Mouse (Mus musculus) retina, postnatal 7 days (tissue): Measurements from ENCODE around the gene Krt87.

Experiments
- DNase-seq: peaks from one replicate; pipeline ENCODE4 v3.0.0-alpha.2; 2012; ENCODE audit warnings: low read depth, low spot score

Krt87 gene

DNA sequence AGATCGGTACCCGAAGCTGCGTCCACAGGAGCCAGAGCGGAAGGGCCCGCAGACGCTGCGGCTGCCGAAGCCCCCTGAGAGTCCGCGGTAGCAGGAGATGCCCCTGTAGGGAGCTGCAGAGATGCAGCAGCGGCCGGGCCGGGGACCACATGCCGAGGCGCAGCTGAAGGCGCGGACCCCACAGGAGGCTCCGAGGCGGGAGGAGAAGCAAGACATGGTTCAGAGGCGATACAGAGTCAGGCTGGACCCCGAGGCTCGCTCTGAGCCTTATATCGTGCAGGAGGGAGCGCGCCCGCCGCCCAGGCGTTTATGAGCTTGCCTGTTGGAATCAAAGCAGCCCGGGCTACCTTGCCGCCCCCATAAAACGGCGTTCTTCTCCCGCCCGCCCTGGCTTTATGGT is at the start of gene Krt87:
Gene Krt87 (minus strand): TSS at position 250 of the 400 bp plus-strand sequence.
- DNase-seq, result no peak

DNA sequence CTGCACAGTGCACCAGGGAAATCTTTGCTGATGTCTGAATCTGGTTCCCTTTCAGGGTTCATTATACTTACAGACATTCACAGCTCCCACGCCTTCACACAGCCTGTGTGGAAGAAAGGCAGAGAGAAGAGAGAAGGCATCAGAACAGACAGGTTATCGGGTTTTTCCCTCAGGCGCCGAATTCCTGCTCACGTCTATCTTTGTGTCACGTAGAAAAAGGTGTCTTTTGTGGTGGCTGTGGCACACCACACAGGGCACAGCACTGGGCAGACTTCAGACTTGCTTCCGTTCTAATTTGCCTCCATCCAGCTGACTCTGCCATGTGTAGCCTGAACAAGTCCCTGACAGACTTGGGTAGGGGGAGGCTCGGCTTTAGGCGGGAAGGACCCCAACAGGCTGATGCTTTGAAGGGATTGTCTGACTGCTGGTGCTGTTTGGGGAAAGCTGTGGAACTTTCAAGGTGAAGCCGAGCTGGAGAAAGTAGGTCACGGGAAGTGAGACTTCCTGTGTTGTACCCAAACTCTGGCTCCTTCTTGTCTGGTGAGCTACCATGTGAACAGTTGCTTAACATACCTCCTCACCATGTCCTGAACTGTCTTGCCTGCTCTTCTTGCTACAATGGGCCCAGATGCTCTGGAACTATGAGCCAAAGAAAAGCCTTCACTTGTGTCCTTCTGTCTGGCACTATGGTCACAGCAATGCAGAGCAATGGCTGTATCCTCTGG is 47.5 kb upstream of the Krt87 start:
- DNase-seq, result no peak

DNA sequence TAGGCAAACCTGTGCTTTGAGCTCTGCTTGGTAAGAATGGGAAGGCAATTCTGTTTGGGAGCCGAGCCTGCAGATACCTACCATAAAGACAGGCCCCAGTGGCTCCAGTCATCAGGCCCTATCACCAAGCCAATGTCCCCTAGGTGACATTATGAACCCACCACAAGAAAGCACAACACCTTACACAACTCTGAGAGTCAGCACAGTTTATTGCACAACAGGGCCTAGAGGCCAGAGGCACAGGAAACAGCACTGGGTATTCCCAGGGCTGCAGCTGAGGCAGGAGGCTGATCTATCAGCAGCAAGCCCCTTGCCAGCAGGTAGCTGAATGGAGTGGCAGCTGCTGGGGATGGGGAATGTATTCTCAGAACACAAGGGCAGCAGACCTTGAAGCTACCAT is 46.3 kb upstream of the Krt87 start:
- no peak for DNase-seq

DNA sequence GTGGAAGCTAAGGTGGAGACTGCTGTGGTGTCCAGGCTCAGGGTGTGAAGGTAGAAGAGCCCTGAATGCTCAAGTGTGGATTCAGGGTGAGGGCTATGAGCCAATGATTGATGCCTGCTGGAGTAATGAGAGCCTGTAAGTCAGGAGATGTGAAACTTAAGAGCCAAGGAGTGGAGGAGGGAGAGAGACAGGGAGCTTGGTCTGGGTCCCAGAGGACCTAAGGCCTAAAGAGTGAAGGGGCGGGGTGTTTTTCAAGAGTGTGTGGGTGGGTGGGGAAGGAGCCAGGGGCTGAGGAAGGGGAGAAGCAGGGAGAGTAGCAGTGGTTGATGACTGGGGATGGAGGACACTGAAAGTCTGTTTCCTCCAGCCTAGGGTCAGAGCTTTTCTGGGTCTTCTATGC is 45.0 kb upstream of the Krt87 start:
- no peak for DNase-seq

DNA sequence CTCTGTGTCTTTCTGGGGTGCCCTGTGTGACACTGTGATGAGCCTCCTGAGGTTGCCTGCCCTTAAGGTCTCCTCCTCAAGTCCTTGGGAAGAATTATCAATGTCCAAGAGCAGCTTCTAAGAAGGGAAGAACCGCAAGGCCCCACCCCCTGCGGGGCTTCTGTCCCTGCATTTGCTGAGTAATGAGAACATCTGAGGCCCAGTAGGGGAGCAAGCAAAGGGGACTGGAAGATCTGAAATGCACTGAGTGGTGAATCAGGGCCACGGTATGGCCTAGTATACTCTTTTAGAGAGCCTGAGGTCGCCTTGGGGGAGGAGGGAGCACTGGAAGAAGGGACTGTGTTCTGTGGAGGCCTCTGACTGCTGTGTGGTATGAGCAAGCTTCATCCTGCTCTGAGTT is 43.5 kb upstream of the Krt87 start:
- no peak for DNase-seq

DNA sequence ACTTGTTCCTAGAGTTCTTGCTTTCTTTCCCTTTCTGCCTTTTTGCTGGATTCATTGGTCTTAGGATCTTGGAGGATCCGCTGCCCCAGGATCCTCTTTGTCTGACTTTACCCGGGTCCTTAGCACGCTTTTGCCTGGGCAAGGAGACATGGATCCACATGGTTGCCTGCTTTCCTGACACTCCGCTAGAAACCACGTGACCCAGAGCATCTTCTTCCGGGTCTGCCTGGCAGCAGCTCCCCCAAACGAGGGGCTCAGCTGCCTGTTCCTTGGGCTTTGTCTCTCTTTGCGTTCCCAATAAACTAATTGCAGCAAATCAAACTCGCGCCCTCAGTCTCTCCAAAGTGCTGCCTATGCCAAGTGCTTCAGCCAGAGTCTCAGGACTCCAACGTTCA is 41.1 kb upstream of the Krt87 start:
- no peak for DNase-seq

DNA sequence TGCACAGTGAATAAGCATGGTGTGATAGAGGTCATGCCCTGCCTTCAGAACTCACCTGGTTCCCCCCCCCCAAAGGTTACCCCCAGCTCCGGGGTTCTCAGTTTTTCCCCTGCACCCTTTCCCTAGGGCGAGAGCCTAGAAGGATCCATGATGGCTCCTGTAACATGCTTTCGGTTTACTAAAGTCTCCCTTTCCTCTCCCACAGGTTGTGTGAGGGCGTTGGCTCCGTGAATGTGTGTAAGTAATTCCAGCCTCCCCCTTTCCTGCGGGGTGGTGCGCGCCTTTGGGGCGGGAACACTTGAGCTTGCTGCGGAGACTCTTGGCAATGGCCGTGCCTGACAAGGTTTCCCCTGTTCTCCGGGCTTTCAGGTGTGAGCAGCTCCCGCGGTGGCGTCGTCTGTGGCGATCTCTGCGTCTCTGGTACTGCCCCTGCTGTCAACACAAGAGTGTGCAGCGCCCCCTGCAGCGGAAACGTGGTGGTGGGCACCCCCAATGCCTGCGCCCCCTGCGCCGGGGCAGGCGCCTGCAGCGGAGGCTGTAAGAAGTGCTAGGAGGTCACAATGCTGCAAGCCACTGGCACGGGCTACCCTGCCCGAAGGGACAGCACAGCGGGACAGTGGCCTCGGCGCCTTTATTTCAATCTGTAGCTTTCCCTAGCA is 40.5 kb upstream of the Krt87 start:
- DNase-seq, result no peak

DNA sequence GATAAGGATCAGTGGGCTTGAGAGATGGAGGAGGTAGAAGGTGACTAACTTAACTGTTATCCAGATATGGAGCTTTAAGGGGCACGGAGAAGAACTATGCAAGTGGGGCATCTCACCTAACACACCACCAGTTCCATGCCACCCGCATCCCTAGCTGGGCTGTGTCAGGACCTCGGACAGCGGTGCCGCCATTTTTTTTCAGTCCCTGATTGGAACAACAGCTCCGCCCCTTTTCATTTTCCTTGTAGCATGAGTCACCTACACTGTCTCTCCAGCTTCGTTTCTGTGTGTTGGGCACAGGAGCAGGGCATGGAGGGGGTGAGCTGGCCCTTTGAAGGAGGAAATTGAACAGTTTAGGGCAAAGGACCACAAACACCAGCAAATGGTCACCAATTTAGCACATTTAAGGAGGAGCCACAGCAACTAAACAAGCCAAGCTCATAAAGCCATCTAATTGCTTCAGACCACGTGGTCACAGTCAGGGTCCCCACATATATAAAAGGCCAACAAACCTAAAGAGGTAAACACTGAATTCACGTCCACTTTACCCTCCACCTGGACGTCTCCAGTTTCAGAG is 34.4 kb upstream of the Krt87 start, which contains the start of gene Krt86:
Gene Krt86 (plus strand): TSS at position 527 of the 577 bp plus-strand sequence.
- DNase-seq, result no peak

DNA sequence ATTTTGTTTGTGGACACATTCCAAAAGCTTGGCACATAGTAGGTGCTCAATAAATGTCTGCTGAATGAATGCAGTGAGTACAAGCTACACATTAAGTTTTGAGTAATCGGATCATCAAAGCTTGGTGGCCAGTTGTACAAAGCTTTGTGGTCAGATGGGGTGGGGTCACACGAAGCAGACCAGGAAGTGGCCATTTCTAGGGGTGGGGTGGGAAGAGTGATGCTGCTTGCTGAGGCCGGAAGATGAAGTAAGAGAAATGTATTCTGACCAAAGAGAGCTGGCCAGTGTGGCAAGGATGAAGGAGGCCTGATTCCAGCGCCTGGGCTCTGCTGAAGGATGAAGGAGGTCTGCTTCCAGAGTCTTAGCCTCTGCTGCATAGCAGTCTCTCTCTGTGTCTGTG is 30.5 kb upstream of the Krt87 start:
- no peak for DNase-seq

DNA sequence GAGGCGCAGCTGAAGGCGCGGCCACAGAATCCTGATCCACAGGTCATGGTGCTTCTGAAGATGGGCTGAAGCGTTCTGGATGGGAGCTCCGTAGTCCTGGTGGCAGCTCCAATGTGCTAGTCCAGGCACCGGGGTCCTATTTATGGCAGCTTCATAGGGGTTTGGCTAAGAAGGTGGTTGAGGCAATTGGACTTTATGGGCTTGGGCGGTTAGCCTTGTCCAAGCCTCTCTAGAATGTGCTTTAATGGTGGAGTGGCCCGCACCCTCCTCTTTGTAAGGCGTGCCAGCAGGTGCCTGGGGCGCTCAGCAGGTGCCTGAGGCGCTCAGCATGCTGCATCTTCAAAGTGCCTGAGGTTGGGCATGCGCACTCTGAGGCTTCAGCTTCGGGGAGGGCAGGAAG is 25.0 kb upstream of the Krt87 start, which contains the start of gene Krt81:
Gene Krt81 (minus strand): TSS at position 101 of the 400 bp plus-strand sequence.
- DNase-seq, result no peak

DNA sequence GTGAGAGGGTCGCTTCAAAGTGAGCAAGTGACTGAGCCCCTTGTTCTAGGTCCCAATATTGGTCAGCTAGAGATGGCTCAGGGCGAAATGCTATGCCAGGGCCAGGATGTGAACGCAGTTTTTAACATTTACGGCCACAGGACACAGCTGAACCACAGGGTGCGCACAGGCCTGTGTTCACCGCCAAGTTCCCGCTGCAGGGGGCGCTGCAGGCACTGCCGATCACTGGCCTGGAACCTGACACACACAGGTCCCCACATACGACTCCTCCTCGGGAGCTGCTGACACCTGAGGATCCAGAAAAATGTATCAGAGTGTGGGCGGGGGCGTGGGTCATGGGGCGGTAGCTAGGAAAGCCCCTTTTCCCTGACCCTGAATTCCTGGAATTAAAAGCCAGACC is 20.7 kb upstream of the Krt87 start:
- no peak for DNase-seq

DNA sequence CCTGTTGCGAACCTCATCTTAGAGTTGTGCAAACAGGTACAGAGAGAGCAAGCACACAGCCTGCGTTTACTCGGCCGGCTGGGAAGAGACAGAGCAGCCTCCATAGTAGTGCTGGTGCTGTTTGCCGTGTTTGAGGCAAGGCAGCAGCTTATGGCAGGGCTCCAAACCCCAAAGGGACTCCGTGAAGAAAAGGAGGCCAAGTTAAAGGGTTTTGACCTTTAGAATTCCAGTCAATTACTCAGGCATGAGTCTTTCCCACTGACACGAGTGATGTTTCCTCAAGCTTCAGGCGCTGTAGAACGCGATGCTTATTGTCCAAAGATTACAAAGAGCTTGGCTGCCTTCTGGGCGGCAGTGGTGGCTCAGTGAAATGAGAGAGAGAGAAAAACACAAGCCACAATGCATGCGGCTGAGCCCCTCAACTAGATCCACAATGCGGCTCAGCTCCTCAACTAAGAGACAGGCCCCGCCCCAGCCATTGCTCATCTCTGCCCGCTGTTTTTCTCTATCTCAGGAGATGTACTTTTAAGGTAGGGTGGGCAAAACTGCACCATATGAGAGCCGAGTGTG is 19.8 kb upstream of the Krt87 start:
- no peak for DNase-seq

DNA sequence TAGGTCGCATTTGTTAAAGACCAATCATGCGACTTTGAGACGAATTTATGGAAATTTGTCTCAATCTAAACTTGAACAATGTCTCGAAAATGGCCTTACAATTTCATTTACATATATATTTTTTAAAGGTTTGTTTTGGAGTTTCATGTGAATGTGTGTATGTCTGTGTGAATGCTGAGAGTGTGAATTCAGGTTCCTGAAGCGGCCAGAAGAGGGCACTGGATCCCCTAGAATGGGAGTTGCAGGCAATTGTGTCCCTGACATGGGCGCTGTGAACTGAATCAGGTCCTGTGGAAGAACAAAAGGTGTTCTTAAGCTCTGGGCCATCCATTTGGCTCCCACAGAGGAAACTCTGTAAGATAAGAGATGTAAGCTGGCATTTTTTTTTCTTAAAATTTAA is 17.3 kb upstream of the Krt87 start:
- no peak for DNase-seq

DNA sequence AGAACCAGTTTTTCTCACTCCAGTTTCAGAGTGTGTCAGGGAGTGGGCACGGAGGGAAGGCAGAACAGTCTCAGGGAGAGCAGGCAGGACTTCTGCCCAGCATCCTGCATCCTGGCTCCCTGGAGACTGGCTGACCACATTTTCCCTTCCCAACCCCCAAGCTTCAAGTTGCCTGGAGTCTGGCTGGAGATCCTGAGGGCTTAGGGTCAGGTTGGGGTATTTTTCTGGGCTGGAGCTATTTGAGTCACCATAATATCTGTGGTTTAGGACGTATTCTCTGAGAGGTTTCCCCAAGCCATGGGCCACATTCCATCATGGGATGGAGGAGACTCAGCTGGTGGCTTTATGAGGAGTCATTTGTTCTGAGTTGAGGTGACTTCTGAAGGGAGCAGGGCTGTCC is 16.7 kb upstream of the Krt87 start:
- DNase-seq, result no peak

DNA sequence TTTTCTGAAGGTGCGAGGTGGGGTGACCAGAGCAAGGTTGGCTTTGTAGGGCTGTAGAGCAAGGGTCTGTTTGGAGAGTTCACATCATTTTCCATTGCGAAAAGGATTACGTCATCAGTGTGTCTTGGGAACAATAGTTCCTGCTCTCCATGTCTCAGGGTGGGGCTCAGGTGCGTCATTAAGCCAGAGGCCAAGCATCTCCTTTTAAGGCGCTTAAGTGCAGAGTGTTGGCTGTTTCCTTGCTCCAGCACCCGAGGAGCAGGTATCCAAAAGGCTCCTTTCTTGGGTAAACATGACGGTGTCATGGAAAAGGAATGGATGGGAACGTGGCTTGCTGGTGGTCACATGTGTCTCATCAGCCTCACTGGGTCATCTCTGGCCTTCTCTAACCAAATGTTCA is 16.2 kb upstream of the Krt87 start:
- DNase-seq, result no peak

DNA sequence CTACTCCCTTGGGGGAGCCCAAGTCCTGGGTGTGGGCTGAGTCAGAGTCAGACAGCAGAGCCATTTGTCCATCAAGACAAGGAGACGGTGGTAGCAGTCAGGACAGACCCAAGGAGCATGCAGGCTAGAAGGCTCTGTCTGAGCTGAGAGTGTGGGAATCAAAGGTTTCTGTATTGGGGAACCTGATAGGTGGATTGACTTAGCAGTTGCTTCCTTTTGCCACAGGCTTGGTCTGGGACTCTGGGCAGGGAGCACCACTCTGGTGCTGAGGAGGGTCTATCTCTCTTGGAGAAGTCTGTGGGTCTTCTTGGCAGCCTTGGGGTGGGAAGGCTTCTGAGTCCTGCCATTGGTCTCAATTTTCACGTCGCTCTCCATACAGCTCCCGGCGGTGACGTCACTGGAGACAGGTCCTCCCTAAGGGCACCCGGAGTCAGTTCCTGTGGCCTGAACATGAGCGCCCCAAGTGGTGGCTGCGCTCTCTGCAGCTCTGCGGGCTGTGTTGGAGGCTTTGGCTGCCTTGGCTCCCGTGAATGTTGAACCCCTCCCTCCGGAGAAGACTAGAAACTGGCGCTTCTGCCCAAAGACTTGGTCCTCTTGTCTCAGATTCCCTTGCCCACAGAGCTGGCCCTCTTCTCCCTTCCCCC is 14.6 kb upstream of the Krt87 start:
- DNase-seq, result peak; percentile 57

DNA sequence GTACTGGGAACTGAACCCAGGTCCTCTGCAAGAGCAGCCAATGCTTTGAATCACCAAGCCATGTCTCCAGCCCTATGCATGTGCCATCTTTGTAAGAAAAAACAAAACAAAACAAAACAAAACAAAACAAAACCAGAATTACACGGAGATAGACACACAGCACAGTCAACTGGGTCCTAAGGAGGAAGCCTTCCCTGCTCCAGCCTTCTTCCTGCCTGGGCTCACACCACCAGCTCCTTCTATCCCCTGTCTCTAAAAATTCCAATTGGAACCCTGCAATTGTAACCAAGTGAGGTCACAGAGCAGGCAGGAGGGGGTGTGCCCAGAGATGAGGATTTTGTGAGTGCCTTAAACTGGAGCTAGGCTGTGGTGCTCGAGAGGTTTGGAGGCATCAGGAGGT is 8.8 kb upstream of the Krt87 start, which contains the start of gene Krt88:
Gene Krt88 (plus strand): TSS at position 301 of the 400 bp plus-strand sequence.
- no peak for DNase-seq

DNA sequence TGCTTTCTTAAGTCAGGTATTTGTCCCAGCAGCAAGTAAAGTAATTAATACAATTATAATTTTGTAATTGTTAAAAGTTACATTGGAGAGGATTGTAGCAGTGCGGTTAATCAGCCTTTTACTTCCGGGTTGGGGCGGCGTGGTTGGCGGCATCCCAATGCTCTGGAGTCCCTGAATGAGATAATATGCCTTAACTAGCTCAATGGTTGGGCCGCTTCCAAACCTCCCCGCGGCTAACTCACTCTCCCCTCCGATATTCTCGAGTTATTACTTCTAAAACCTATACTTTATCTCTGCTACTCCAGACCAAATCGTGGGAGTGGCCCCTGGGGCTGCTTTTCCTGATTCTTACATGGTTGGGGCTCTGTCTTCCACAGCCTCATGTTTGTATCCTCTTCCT is 8.0 kb upstream of the Krt87 start:
- no peak for DNase-seq

DNA sequence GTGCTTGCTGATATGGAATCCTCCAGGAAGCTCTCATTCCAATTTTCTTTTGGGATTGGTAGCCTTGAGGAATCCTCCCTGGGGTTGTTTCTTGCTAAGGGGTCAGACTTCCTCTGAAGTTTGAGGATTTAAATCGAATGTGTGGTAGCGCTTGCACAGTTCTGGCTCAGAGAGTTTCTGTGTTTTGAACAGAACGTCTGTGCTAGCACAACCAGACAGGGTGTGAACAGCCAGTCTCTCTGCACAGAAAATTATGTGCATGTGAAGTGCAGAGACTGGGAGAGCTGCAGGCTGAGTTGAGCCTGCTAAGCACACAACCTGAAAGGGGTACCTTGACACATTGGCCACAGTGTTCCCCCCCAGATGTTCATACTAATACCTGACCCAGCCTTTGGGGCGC is 2.2 kb upstream of the Krt87 start:
- no peak for DNase-seq

DNA sequence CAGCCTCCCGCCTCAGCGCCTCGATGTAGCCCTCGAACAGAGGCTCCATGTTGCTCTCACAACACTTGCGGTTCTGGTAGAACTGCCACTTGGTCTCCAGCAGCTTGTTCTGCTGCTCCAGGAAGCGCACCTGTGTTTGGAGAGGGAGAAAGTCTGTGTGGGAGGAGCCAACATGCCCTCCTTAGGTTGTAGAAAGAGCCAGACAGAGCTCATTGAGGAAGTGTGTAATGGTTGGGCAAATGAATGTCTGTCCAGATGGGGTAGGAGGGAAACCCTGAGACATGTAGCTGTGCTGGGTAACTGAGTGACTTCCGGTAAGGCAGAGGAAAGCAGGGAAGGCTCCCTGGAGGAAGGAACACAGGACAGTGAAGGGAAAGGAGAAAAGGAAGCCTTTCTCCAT is 2.0 kb downstream of the Krt87 start:
- DNase-seq, result no peak

DNA sequence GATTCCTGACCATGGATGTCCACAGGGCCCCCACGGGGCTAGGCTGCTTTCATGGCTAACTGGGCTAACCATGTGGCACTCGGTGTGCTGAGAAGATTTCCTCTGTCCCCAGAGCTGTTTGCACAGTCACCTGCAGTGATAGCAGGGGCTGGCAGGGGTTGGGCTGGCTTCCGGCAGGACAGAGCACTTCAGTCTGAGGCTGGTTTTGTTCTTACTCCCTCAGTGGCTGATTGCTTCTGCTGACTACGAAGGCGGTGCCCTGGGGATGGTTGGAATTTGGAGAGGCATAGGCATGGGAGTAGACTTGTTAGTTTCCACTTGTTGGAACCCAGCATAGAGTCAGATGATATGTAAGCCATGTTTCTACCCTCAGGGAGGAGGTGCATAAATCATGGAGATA is 13.7 kb downstream of the Krt87 start:
- DNase-seq, result no peak

DNA sequence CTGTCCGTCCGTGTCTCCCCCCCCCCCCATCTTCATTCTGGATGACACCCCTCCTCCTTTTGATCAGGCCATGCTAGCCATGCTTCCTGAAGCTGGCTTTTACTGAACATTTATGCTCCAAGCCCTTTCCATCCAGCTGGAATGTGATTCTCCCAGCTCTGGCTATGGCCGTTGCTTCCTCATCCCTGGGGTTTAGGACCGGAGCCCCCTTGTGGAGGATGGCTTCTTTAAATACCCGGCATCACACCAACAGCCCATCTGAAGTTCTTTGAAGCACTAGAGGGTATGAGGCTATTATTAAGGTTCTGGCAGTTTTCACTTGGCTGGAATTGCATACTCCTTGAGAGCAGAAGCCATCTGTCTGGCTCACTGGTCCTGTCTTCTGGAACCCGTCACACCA is 17.7 kb downstream of the Krt87 start:
- DNase-seq, result no peak
